Mouse (Mus musculus): ENCODE measurements at regions not wholly inside any gene's neighbourhood (a gene's known extent, or its start where the extent isn't known, plus 50 kb on each side); places are given as distances from the start of the nearest gene placed in this dataset.
"Not testable (repeated sequence)": the region's sequence is repeated elsewhere in the genome, so short reads cannot be mapped to it uniquely, and the experiment has no call there.

GRCm38 (mm10) chrX:94785983-94786382 lies 61.6 kb downstream of the Zxdb start:
- DNase-seq (ENCODE audit: low read depth, low spot score), result no peak

GRCm38 (mm10) chrX:94788331-94788920 lies 64.1 kb downstream of the Zxdb start:
- no peak for DNase-seq (ENCODE audit: low read depth, low spot score)

- DNase-seq (ENCODE audit: low read depth, low spot score), result not testable (repeated sequence)
Measured at GRCm38 (mm10) chrX:94796845-94797244, 72.5 kb downstream of the Zxdb start.

- not testable (repeated sequence) for DNase-seq (ENCODE audit: low read depth, low spot score)
Measured at GRCm38 (mm10) chrX:94797348-94798182, 73.2 kb downstream of the Zxdb start.

GRCm38 (mm10) chrX:94798183-94798619 lies 73.8 kb downstream of the Zxdb start:
- not testable (repeated sequence) for DNase-seq (ENCODE audit: low read depth, low spot score)

- DNase-seq (ENCODE audit: low read depth, low spot score), result not testable (repeated sequence)
Measured at GRCm38 (mm10) chrX:94812760-94813159, 88.4 kb downstream of the Zxdb start.

GRCm38 (mm10) chrX:94827524-94827923 lies 103.2 kb downstream of the Zxdb start:
- not testable (repeated sequence) for DNase-seq (ENCODE audit: low read depth, low spot score)

- DNase-seq (ENCODE audit: low read depth, low spot score), result not testable (repeated sequence)
Measured at GRCm38 (mm10) chrX:94844110-94844779, 119.9 kb downstream of the Zxdb start.

GRCm38 (mm10) chrX:94849549-94849948 lies 125.2 kb downstream of the Zxdb start:
- not testable (repeated sequence) for DNase-seq (ENCODE audit: low read depth, low spot score)

- DNase-seq (ENCODE audit: low read depth, low spot score), result no peak
Measured at GRCm38 (mm10) chrX:94857501-94857900, 133.1 kb downstream of the Zxdb start.

- DNase-seq (ENCODE audit: low read depth, low spot score), result no peak
Measured at GRCm38 (mm10) chrX:94857954-94858353, 133.6 kb downstream of the Zxdb start.

- DNase-seq (ENCODE audit: low read depth, low spot score), result no peak
Measured at GRCm38 (mm10) chrX:94863123-94863522, 138.8 kb downstream of the Zxdb start.

GRCm38 (mm10) chrX:94865531-94866502 lies 141.4 kb downstream of the Zxdb start:
- DNase-seq (ENCODE audit: low read depth, low spot score), result peak; percentile 92

- DNase-seq (ENCODE audit: low read depth, low spot score), result not testable (repeated sequence)
Measured at GRCm38 (mm10) chrX:94883547-94883946, 142.9 kb downstream of the Spin4 start.
